Mouse (Mus musculus) spleen, postnatal 14 days (tissue): ENCODE data around the gene H13.

Experiments used
- DNase-seq, 2 experiments: peaks; one replicate each; pipeline ENCODE4 v3.0.0; 2021 to 2022; ENCODE audit warnings: low spot score in 2 of 2

The H13 gene

DNA sequence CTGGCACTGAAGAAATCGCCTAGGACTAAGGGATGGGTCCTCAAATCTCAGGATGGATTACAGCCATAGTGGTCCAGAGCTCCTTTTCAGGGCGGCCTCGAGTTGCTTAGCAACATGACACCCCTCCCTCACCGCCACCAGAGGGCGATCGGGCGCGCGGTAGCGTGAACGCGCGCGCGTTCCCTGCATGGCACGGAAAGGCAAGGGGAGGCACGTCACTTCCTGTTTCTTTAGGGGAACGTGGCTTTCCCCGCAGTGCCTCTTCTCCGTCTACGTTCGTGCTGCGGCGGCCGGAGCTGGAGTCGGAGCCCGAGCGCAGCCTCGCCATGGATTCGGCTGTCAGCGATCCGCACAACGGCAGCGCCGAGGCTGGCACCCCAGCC lies at the start of gene H13:
Gene H13 (plus strand): TSS at position 206 of the 383 bp plus-strand sequence.
- DNase-seq: peak; percentile 71 to 85

GRCm38 (mm10) chr2:152620367-152621134 lies 48.7 kb upstream of the H13 start:
- no peak for DNase-seq

GRCm38 (mm10) chr2:152622151-152622550 lies 47.1 kb upstream of the H13 start:
- no peak for DNase-seq

DNA sequence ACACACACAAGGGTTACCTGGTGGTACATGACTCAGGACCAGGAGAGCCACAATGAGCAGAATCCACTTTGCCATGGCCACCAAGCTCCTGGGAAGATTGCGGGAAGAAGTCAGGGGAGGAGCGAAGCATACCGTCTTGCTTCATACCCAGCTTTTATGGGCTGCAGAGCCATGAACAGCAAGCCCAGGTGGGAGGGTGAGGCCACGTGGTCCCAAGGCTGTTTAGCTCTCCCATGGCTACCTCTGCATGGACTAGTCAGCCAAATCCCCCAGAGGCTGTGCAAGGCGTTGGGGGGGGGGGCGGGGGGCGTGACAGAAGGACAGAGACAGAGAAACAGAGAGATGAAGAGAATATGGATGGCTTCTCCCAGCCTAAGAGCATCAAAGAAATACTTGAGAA lies 46.3 kb upstream of the H13 start, which contains the start of gene Defb25:
Gene Defb25 (minus strand): TSS at position 101 of the 400 bp plus-strand sequence.
- DNase-seq: no peak

DNA sequence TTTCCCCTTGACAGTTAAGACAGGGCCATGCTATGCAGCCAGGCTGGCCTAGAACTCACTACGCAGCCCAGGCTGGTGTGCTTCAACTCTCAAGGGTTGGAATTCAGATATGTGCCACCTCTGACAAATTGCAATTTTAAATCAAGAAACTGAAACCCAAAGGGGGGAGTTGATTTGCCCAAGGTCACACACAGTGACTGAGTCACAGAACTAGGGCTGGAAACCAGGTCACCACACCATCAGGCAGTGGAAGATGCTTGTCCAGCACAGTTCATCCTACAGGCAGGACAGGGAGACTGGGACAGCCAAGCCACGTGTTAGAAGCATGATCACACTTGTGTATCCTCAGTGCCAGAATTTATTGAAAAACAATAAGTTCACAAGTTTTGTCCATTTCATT lies 44.7 kb upstream of the H13 start:
- DNase-seq: no peak

DNA sequence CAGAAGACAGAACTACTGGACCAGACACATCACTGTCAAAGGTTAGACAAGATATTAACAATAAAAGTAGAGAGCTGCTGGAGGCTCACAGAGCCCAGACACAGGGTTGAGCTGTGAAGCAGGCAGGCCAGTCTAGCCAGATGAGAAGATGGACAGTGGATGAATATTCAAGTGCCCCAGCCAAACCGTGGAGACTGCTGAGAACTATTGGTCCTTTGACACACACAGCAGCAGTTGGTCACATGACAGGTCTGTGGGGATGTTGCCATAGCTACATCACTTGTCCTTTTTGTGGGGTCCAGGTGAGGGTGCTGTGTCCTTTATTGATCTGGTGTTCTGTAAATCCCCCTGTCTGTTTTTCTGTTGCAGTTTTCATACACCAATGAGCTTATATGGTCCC lies 44.0 kb upstream of the H13 start:
- no peak for DNase-seq

DNA sequence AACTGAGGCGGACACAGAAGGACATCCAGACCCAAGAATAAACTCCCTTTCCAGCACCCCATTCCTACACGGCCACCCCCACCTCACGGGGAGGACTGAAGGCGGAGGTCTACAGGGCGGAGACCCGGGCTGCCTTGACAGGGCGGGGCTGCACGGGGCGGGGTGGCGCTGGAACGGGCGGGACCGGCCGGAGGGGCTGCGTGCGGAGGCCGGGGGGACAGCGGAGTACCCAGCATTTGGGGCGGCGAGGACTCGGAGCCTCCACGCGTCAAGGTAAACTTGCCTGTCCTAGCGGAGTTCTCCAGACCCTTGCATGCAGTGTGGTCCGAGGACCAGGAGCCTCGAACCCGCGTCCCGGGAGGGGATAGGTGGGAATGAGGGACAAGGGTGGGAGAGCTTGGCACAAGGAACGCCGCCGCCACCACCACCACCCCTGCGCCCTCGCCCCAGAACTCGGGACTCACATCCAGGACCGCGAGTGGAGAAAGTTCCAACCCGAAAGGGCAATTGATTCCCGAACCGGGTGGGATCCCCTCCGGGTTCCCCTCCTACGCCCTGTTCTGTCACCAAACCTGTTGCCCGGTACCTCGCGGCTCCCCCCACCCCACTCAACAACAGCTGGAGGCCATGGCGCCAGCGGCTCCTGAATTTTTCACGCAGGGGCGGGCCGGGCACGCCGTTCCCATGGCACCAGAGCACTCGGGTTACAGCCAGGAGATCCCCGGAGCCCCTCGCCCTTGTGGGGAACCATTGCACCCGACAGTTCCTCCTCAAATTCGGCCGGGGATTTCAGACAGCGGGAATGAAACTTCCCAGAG lies 42.3 kb upstream of the H13 start, which contains the start of gene Rem1:
Gene Rem1 (plus strand): TSS at position 178 of the 818 bp plus-strand sequence.
- no peak for DNase-seq

- DNase-seq: no peak
These were observed 41.2 kb upstream of the H13 start for GRCm38 (mm10) chr2:152628066-152628465.

- no peak for DNase-seq
These were observed 40.0 kb upstream of the H13 start for GRCm38 (mm10) chr2:152629239-152629638.

DNA sequence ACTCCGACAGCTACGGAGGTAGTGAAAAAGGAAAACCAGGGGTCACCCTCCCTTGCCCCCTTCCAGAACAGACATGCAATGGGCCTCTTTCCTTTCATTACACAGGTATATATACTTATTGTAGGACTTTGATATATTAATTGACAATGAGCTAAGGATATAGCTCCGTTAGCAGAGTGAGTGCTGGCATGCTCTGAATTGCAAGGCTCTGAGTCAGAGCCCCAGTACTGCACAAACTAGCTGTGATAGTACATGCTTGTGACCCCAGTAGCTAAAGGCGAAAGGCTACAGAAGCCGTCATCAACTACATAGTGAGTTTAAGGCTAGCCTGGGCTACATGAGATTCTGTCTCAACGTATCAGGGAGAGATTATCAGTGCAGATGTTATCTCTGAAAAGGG lies 39.4 kb upstream of the H13 start:
- DNase-seq: no peak

DNA sequence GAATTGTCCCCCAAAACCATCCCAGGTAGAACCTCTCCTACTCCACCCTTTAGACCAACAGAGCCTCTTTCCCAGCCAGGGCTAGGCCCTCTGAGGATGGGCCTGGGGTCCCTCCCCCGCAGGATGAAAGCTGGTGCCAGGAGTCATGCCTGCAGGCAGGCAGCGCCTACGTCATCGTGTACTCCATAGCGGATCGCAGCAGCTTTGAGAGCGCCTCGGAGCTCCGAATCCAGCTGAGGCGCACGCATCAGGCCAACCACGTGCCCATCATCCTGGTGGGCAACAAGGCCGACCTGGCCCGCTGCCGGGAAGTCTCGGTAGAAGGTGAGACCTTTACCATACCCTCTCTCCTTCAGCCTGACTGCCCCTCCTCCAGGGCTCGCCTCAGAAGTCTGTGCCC lies 35.9 kb upstream of the H13 start:
- DNase-seq: no peak

GRCm38 (mm10) chr2:152634311-152634710 lies 35.0 kb upstream of the H13 start:
- no peak for DNase-seq

GRCm38 (mm10) chr2:152636246-152637005 lies 32.8 kb upstream of the H13 start:
- no peak for DNase-seq

DNA sequence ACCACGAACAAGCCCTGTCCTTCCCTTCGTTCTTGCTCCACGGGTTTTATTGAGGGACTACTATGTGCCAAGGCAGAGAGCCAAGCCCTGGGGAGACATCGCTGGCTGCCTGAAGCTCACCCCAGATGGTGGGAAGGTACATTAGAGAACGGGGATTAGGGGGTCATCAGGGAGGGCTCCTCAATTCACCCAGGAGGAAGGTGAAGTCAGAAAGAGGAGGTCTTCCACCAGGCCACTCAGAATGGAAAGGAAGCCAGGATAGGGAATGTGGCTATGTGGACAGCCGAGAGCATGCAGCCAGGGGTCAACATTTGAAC lies 32.3 kb upstream of the H13 start:
- DNase-seq: no peak

DNA sequence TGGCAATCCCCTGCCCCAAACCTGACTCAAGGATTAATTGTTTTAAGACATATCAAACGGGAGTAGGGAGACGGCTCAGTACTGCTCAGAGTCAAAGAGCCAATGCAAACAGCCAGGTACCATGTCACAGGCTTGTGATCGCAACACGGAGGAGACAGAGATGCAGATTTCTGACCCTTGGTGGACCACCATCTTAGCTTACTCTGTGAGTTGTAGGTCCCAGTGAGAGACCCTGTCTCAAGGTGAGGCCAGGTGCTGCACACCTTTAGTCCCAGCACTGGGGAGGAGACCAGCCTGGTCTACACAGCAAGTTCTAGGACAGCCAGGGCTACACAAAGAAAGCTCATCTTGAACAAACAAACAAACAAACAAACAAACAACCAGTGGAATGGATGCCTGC lies 31.9 kb upstream of the H13 start:
- DNase-seq: no peak

DNA sequence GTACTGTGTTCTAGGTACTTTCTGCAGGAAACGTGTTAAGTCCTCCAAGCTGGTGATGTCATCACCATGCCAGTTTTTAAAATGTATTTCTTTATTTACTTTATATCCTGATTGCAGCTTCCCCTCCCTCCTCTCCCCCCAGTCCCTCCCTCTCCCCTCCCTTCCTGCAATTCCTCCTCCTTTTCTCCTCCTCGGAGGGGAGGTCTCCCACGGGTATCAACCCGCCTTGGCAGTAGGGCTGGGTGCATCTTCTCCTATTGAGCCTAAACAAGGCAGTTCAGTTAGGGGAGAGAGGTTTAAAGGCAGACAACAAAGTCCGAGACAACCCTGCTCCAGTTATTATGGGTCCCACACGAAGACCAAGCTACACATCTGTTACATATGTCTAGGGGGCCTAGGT lies 30.4 kb upstream of the H13 start:
- DNase-seq: no peak

GRCm38 (mm10) chr2:152639406-152640113 lies 29.7 kb upstream of the H13 start:
- no peak for DNase-seq

DNA sequence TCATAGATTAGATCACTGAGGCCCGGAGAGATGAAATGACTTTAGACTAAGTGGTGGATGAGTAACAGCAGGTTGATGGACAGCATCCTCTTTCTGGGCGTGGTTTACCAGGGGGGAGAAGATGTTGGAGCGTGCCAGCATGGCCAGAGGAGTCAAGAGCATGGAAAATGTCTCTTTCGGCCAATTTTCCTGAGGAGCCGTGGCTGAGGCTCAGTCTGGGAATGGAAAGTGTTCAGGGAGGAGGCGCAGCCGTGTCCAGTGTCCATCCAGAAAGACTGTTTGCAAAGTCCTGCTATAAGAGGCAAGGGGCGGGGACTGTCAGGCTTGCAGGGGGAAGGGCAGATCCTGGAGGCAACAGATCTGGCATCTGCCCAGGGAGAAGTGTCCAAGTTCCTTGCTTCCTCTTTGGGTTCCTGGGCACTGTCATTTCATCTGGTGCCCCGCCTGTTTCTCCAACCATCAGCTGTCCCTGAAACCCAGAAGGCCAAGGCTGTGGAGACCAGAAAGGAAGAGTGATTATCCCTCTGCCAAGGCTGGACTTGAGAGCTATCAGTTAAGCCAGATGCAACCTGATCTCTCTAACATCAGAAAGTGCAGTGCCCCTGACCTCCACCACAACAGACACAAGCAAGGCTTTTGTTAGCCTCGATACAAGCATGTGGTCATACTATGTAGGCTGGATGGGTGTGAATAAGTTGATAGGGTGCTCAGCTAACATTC lies 16.2 kb upstream of the H13 start:
- DNase-seq: no peak

- DNase-seq: no peak
These were observed 15.2 kb upstream of the H13 start for GRCm38 (mm10) chr2:152653874-152654715.

DNA sequence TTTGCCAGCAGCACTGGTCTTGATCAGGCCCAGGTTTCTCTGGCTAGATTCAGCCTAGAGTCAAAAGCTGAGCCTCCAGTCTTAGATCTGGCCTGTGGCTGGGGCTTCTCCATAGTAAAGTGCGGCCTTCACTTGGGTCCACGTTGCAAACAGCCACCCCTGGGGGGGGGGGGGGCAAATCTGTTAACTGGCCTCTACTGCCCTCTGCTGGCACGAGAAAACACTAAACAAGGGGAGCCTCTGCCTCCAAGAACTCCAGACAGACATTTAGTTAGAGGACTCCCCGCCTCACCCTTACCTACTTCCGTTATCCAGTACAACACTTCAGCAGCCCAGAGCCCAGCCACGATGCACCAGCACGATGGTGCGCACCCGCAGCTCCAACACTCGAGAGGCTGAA lies 11.9 kb upstream of the H13 start:
- DNase-seq: no peak
